Mouse (Mus musculus) forebrain, postnatal 0 days (tissue): ENCODE results near the gene Fxyd5. TPM values are rescaled to one million over a fixed set of nuclear protein-coding genes. Genes with fewer than 3 reads are reported as not detected.
A peak's percentile ranks its signal among the peaks of the same experiment; 100 is the strongest.

Experiments
- ATAC-seq: fragments of 200-750 bp; cut with Nextera tagmentation; 2 replicates; pipeline ENCODE4 v1.8.0; 2017; ENCODE audit warnings: mild to moderate bottlenecking, moderate library complexity
- DNase-seq: peaks from one replicate; pipeline ENCODE4 v3.0.0-alpha.2; 2015
- H3K27ac ChIP-seq: fragments of 300-500 bp; sonication (generic); 2 replicates; pipeline ENCODE4 v1.5.1; 2014; ENCODE audit warnings: low read depth, mild to moderate bottlenecking, antibody characterized with exemption, low read length, moderate library complexity, mixed read lengths
- H3K27me3 ChIP-seq: fragments of 300-500 bp; sonication (generic); 2 replicates; pipeline ENCODE4 v1.6.1; 2014; ENCODE audit warnings: mild to moderate bottlenecking, low read length, mixed read lengths; ENCODE audit not compliant: insufficient read depth
- H3K36me3 ChIP-seq: fragments of 300-500 bp; sonication (generic); 2 replicates; pipeline ENCODE4 v1.6.1; 2014; ENCODE audit warnings: mild to moderate bottlenecking, moderate library complexity; ENCODE audit not compliant: insufficient read depth
- H3K4me1 ChIP-seq: fragments of 300-500 bp; sonication (generic); 2 replicates; pipeline ENCODE4 v1.6.1; 2014; ENCODE audit warnings: antibody characterized with exemption; ENCODE audit not compliant: insufficient read depth
- H3K4me2 ChIP-seq: fragments of 300-500 bp; sonication (generic); 2 replicates; pipeline ENCODE4 v1.6.1; 2014; ENCODE audit warnings: low read depth, mild to moderate bottlenecking, moderate library complexity
- H3K4me3 ChIP-seq: fragments of 300-500 bp; sonication (generic); 2 replicates; pipeline ENCODE4 v1.5.1; 2014; ENCODE audit warnings: low read depth, low read length, mixed read lengths
- H3K9ac ChIP-seq: fragments of 300-500 bp; sonication (generic); 2 replicates; pipeline ENCODE4 v1.6.1; 2014; ENCODE audit warnings: mild to moderate bottlenecking
- H3K9me3 ChIP-seq: fragments of 300-500 bp; sonication (generic); 2 replicates; pipeline ENCODE4 v1.6.1; 2016; ENCODE audit warnings: low read length
- CTCF ChIP-seq: sonication (generic); IDR thresholded peaks from 2 replicates; pipeline ENCODE4 v1.5.1; 2016; ENCODE audit warnings: antibody characterized with exemption, control low read depth, low read depth
- WGBS: fragments of 180-500 bp; shearing (Covaris S2); extraction: QIAGEN DNeasy Blood & Tissue Kit; methylation state at CpG from one replicate; pipeline ENCODE4 v1.1.7; 2014; 5-methylcytosine and 5-hydroxymethylcytosine counted together
- polyA plus RNA-seq: library from polyadenylated mRNA; unstranded; fragments of >200 nt; fragmentation: Nextera tagmentation; extraction: Ambion mirVana; gene quantifications from 2 replicates; pipeline ENCODE4 v1.2.1, GENCODE M21; 2015
- total RNA-seq: library from RNA; depleted of rRNA; stranded (reverse); fragments of >200 nt; gene quantifications from 2 replicates; pipeline ENCODE4 v1.2.3, GENCODE M21; 2014

Fxyd5 gene
- total and polyA plus RNA-seq, 2 experiments from 2014 or later: 19.9 to 25.1 TPM

DNA sequence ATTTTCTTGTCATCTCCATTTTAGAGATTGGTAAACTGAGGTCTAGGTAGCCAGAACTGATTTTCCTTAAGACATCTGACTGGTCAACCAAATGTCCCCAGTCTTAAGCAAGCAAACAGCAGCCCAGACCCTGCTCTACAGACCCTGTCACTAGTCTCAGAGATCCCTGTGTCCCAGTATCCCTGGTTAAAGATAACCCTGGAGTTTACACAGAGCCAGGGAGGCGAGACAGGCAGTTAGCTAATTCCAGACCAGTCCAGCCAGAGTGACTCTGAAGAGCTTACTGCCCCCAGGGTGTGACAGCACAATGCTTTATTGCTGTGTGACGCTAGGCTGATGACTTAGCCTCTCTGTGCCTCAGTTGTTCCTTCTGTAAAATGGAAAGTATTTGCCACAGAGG lies 14.8 kb upstream of the Fxyd5 start, which contains the start of gene Fxyd1:
Gene Fxyd1, minus strand, starts transcription at position 129 of the 400 bp plus-strand sequence.
- Histone ChIP-seq H3K4me3 (no peak within 1 kb of the TSS), H3K4me1 (peaks cover 8% of the 10 kb centered on the region; the same call in 1 of the 2 replicates), H3K27ac (no peak within 1 kb of the TSS), H3K36me3 (no peaks in the 10 kb centered on the region), H3K27me3 (peaks cover 5% of the 10 kb centered on the region), H3K9me3 (no peaks in the 10 kb centered on the region), H3K4me2 (no peak within 1 kb of the TSS), H3K9ac (no peak within 1 kb of the TSS)
- no peak for ATAC-seq
- DNase-seq: no peak
- TF ChIP-seq CTCF: no peak
- 78% methylated on average over 2 of the region's 2 CpGs for WGBS

GRCm38 (mm10) chr7:31056448-31056847 lies 14.2 kb upstream of the Fxyd5 start:
- WGBS: 72% methylated on average over 7 of the region's 7 CpGs
- Histone ChIP-seq H3K27ac (no peak overlapping the region), H3K4me3 (no peak overlapping the region), H3K4me1 (peaks cover 9% of the 10 kb centered on the region; the same call in 1 of the 2 replicates), H3K9ac (no peak overlapping the region), H3K4me2 (no peak overlapping the region), H3K9me3 (no peaks in the 10 kb centered on the region), H3K27me3 (peaks cover 11% of the 10 kb centered on the region), H3K36me3 (no peaks in the 10 kb centered on the region)
- ATAC-seq: no peak
- DNase-seq: no peak
- TF ChIP-seq CTCF: no peak

GRCm38 (mm10) chr7:31055883-31056282 lies 13.6 kb upstream of the Fxyd5 start:
- 39% methylated on average over 3 of the region's 4 CpGs for WGBS
- DNase-seq (no peak), ATAC-seq (no peak)
- Histone ChIP-seq H3K9ac (no peak overlapping the region), H3K4me3 (no peak overlapping the region), H3K36me3 (no peaks in the 10 kb centered on the region), H3K27me3 (peaks cover 17% of the 10 kb centered on the region), H3K27ac (no peak overlapping the region), H3K4me1 (peaks cover 9% of the 10 kb centered on the region), H3K4me2 (no peak overlapping the region), H3K9me3 (no peaks in the 10 kb centered on the region)
- TF ChIP-seq CTCF: no peak

- Histone ChIP-seq H3K27ac (no peak overlapping the region), H3K36me3 (no peaks in the 10 kb centered on the region), H3K9me3 (no peaks in the 10 kb centered on the region), H3K4me2 (peak overlapping the region; percentile 10; the same call in 1 of the 2 replicates), H3K4me3 (no peak overlapping the region), H3K9ac (no peak overlapping the region), H3K4me1 (peaks cover 9% of the 10 kb centered on the region), H3K27me3 (peaks cover 19% of the 10 kb centered on the region)
- ATAC-seq (peak; percentile 50), DNase-seq (peak; percentile 40)
- no peak for TF ChIP-seq CTCF
- 7% methylated on average over 10 of the region's 10 CpGs for WGBS
Measured at GRCm38 (mm10) chr7:31055354-31055824, 13.1 kb upstream of the Fxyd5 start.

DNA sequence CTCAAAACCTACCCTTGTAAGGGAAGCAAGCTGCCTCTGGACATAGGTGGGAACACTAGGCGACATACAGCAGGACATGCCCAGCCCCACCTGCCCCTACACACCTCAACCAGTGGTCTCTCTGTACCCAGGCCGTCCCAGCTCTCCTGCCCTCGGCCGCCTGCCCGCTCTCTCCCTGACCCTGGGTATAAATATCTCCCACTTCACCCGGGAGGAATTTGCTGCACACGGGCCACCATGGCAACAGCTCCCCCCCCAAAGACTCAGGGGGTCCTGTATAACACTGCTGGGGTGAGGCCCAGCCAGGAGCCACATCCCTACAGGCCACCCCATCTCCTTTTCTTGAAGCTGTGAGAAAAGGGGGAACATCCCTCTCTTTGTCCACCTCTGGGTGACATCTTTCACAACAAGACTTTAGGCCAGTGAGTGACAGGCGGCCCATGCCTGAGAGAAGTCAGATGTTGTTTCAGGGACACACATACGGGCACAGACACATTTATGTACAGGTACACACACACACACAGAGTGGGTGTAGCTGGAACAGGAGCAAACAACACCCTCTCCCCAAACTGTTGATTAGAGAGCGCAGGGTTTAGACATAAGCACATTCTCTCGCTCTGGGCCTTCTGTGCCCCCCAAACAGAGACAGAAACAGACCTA lies 12.5 kb upstream of the Fxyd5 start:
- Histone ChIP-seq H3K4me3 (no peak overlapping the region), H3K27me3 (peaks cover 19% of the 10 kb centered on the region), H3K9ac (no peak overlapping the region), H3K9me3 (no peaks in the 10 kb centered on the region), H3K27ac (no peak overlapping the region), H3K36me3 (no peaks in the 10 kb centered on the region), H3K4me2 (peak overlapping the region; percentile 10; the same call in 1 of the 2 replicates), H3K4me1 (peaks cover 10% of the 10 kb centered on the region)
- ATAC-seq (no peak), DNase-seq (no peak)
- WGBS: 41% methylated on average over 11 of the region's 11 CpGs
- TF ChIP-seq CTCF: no peak

- peaks cover 19% of the 10 kb centered on the region for H3K27me3 ChIP-seq
- DNase-seq: no peak
- WGBS: 25% methylated on average over 10 of the region's 10 CpGs
- no peaks in the 10 kb centered on the region for H3K9me3 ChIP-seq
- no peak for ATAC-seq
- H3K36me3 ChIP-seq: no peaks in the 10 kb centered on the region
- no peak overlapping the region for H3K27ac ChIP-seq
- no peak overlapping the region for H3K9ac ChIP-seq
- no peak for TF ChIP-seq CTCF
- H3K4me1 ChIP-seq: peaks cover 16% of the 10 kb centered on the region
- no peak overlapping the region for H3K4me2 ChIP-seq
- no peak overlapping the region for H3K4me3 ChIP-seq
Measured at GRCm38 (mm10) chr7:31053882-31054447, 11.7 kb upstream of the Fxyd5 start.
